Mouse (Mus musculus): Measurements from ENCODE around the gene Snx29.

DNA sequence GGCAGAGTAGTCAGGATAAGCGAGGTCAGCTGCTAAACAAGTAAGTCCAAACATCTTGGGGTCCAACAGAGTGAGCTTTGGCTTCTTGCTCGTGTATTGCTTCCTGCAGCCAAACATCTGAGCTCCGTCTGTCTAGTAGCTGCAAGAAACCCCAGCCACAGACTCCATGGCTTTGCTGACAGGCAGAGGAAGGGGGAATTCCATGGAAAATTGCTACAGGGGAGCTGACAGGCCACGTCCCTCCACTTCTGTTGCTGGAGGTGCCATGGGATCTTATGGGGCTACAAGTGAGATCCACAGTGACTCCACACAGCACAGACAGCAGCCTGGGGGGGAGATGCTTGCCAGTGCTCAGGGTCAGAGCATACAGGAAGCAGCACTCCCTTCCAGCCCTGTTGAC, 463.1 kb downstream of the Snx29 start:
- TF ChIP-seq CTCF (IDR thresholded peaks at IDR 0.05; ENCODE audit: borderline replicate concordance, extremely low read depth, insufficient read depth, insufficient read length): no peak
- TF ChIP-seq POLR2A (IDR thresholded peaks at IDR 0.05; ENCODE audit: borderline replicate concordance, extremely low read depth, insufficient read depth, insufficient read length, poor library complexity, severe bottlenecking): no peak
